Mouse (Mus musculus): ENCODE measurements around the gene Lrriq4. TPM values are rescaled to one million over a fixed set of nuclear protein-coding genes. Genes with fewer than 3 reads are reported as not detected.

Gene Lrriq4
- polyA plus RNA-seq (2012; rRNA removed): 0.41 and 0.56 TPM in 2 replicates

- DNase-seq (ENCODE audit: low read depth): no peak
These were observed at the start of gene Lrriq4 for GRCm38 (mm10) chr3:30644207-30644606. Gene Lrriq4, plus strand, starts transcription at chr3:30644507.

GRCm38 (mm10) chr3:30595111-30595832 is 49.0 kb upstream of the Lrriq4 start:
- DNase-seq (ENCODE audit: low read depth): no peak

GRCm38 (mm10) chr3:30597271-30597670 is 47.0 kb upstream of the Lrriq4 start:
- no peak for DNase-seq (ENCODE audit: low read depth)

- no peak for DNase-seq (ENCODE audit: low read depth)
These were observed 44.4 kb upstream of the Lrriq4 start, which contains the start of gene Actrt3 for GRCm38 (mm10) chr3:30599711-30600545. Gene Actrt3, minus strand, starts transcription at chr3:30599939.

- DNase-seq (ENCODE audit: low read depth): no peak
These were observed 43.6 kb upstream of the Lrriq4 start for GRCm38 (mm10) chr3:30600717-30601116.

- no peak for DNase-seq (ENCODE audit: low read depth)
These were observed 43.1 kb upstream of the Lrriq4 start for GRCm38 (mm10) chr3:30601175-30601574.

GRCm38 (mm10) chr3:30601610-30602064 is 42.7 kb upstream of the Lrriq4 start:
- no peak for DNase-seq (ENCODE audit: low read depth)

GRCm38 (mm10) chr3:30602065-30602739 is 42.1 kb upstream of the Lrriq4 start, which contains the start of gene Mynn:
Gene Mynn, plus strand, starts transcription at chr3:30602065.
- DNase-seq (ENCODE audit: low read depth): peak; percentile 83

- no peak for DNase-seq (ENCODE audit: low read depth)
These were observed 41.6 kb upstream of the Lrriq4 start for GRCm38 (mm10) chr3:30602740-30603098.

- no peak for DNase-seq (ENCODE audit: low read depth)
These were observed 41.1 kb upstream of the Lrriq4 start for GRCm38 (mm10) chr3:30603256-30603655.

GRCm38 (mm10) chr3:30608999-30609398 is 35.3 kb upstream of the Lrriq4 start:
- no peak for DNase-seq (ENCODE audit: low read depth)

- DNase-seq (ENCODE audit: low read depth): no peak
These were observed 33.4 kb upstream of the Lrriq4 start for GRCm38 (mm10) chr3:30610930-30611329.

- DNase-seq (ENCODE audit: low read depth): no peak
These were observed 24.2 kb upstream of the Lrriq4 start for GRCm38 (mm10) chr3:30620132-30620531.

GRCm38 (mm10) chr3:30633681-30634080 is 10.6 kb upstream of the Lrriq4 start:
- no peak for DNase-seq (ENCODE audit: low read depth)

- DNase-seq (ENCODE audit: low read depth): no peak
These were observed 8.7 kb upstream of the Lrriq4 start for GRCm38 (mm10) chr3:30635629-30636028.

GRCm38 (mm10) chr3:30646761-30647160 is 2.5 kb downstream of the Lrriq4 start:
- DNase-seq (ENCODE audit: low read depth): no peak

GRCm38 (mm10) chr3:30647440-30648090 is 3.3 kb downstream of the Lrriq4 start, which contains the start of gene Lrrc34:
Gene Lrrc34, minus strand, starts transcription at chr3:30647869.
- DNase-seq (ENCODE audit: low read depth): no peak

- DNase-seq (ENCODE audit: low read depth): no peak
These were observed 4.2 kb downstream of the Lrriq4 start for GRCm38 (mm10) chr3:30648466-30648865.

GRCm38 (mm10) chr3:30650062-30650841 is 5.9 kb downstream of the Lrriq4 start:
- no peak for DNase-seq (ENCODE audit: low read depth)

GRCm38 (mm10) chr3:30655937-30656336 is 11.6 kb downstream of the Lrriq4 start:
- no peak for DNase-seq (ENCODE audit: low read depth)

- DNase-seq (ENCODE audit: low read depth): no peak
These were observed 14.2 kb downstream of the Lrriq4 start for GRCm38 (mm10) chr3:30658486-30658885.

All from gonadal fat pad, adult 2 months (tissue).